Mouse (Mus musculus): ENCODE results near the gene Plekhb2.
A peak's percentile ranks its signal among the peaks of the same experiment; 100 is the strongest.

The Plekhb2 gene

GRCm38 (mm10) chr1:34831381-34831780 is 18.4 kb upstream of the Plekhb2 start:
- ATAC-seq (ENCODE audit: low TSS enrichment) = no peak

GRCm38 (mm10) chr1:34834904-34835303 is 14.9 kb upstream of the Plekhb2 start:
- ATAC-seq (ENCODE audit: low TSS enrichment) = no peak

GRCm38 (mm10) chr1:34837951-34838689 is 11.7 kb upstream of the Plekhb2 start:
- ATAC-seq (ENCODE audit: low TSS enrichment) = no peak

- ATAC-seq (ENCODE audit: low TSS enrichment) = no peak
These were observed 10.5 kb upstream of the Plekhb2 start for GRCm38 (mm10) chr1:34839241-34839640.

GRCm38 (mm10) chr1:34841709-34842388 is 7.9 kb upstream of the Plekhb2 start:
- no peak for ATAC-seq (ENCODE audit: low TSS enrichment)

GRCm38 (mm10) chr1:34842389-34842861 is 7.4 kb upstream of the Plekhb2 start:
- peak; percentile 28 for ATAC-seq (ENCODE audit: low TSS enrichment)

GRCm38 (mm10) chr1:34842887-34843618 is 6.7 kb upstream of the Plekhb2 start, which contains the start of gene Fam168b:
Fam168b (minus strand) TSS chr1:34843065.
- peak; percentile 84 for ATAC-seq (ENCODE audit: low TSS enrichment)

GRCm38 (mm10) chr1:34847070-34847469 is 2.7 kb upstream of the Plekhb2 start:
- no peak for ATAC-seq (ENCODE audit: low TSS enrichment)

GRCm38 (mm10) chr1:34850343-34851136 is 764 bp downstream of the Plekhb2 start:
- peak; percentile 66 for ATAC-seq (ENCODE audit: low TSS enrichment)

- ATAC-seq (ENCODE audit: low TSS enrichment) = peak; percentile 28; the same call in 1 of the 2 replicates
These were observed 1.8 kb downstream of the Plekhb2 start for GRCm38 (mm10) chr1:34851562-34851961.

GRCm38 (mm10) chr1:34852116-34852878 is 2.5 kb downstream of the Plekhb2 start:
- ATAC-seq (ENCODE audit: low TSS enrichment) = no peak

GRCm38 (mm10) chr1:34853786-34854185 is 4.0 kb downstream of the Plekhb2 start:
- no peak for ATAC-seq (ENCODE audit: low TSS enrichment)

GRCm38 (mm10) chr1:34855056-34855739 is 5.4 kb downstream of the Plekhb2 start:
- ATAC-seq (ENCODE audit: low TSS enrichment) = no peak

- no peak for ATAC-seq (ENCODE audit: low TSS enrichment)
These were observed 8.9 kb downstream of the Plekhb2 start for GRCm38 (mm10) chr1:34858671-34859070.

- ATAC-seq (ENCODE audit: low TSS enrichment) = no peak
These were observed 10.0 kb downstream of the Plekhb2 start for GRCm38 (mm10) chr1:34859761-34860160.

GRCm38 (mm10) chr1:34860205-34860604 is 10.4 kb downstream of the Plekhb2 start:
- no peak for ATAC-seq (ENCODE audit: low TSS enrichment)

- no peak for ATAC-seq (ENCODE audit: low TSS enrichment)
These were observed 13.1 kb downstream of the Plekhb2 start for GRCm38 (mm10) chr1:34862877-34863276.

GRCm38 (mm10) chr1:34863323-34863722 is 13.5 kb downstream of the Plekhb2 start:
- ATAC-seq (ENCODE audit: low TSS enrichment) = no peak

- no peak for ATAC-seq (ENCODE audit: low TSS enrichment)
These were observed 14.5 kb downstream of the Plekhb2 start for GRCm38 (mm10) chr1:34864243-34864642.

- no peak for ATAC-seq (ENCODE audit: low TSS enrichment)
These were observed 16.1 kb downstream of the Plekhb2 start for GRCm38 (mm10) chr1:34865866-34866265.
